Mouse (Mus musculus) lung, postnatal 0 days (tissue): ENCODE data around the gene Soga1. TPM values are rescaled to one million over a fixed set of nuclear protein-coding genes. Genes with fewer than 3 reads are reported as not detected.

Experiments
- ATAC-seq: fragments of 200-750 bp; cut with Nextera tagmentation; 2 replicates; pipeline ENCODE4 v1.8.0; 2017; ENCODE audit warnings: moderate library complexity
- DNase-seq: peaks from one replicate; pipeline ENCODE4 v3.0.0-alpha.2; 2016; ENCODE audit warnings: low spot score
- H3K27ac ChIP-seq: fragments of 300-500 bp; sonication (generic); 2 replicates; pipeline ENCODE4 v1.5.1; 2014; ENCODE audit warnings: antibody characterized with exemption, mild to moderate bottlenecking, low read length, mixed read lengths
- H3K27me3 ChIP-seq: fragments of 300-500 bp; sonication (generic); replicated peaks from 2 replicates; pipeline ENCODE4 v1.6.1; 2014; ENCODE audit warnings: low read length, mixed read lengths; ENCODE audit not compliant: insufficient read depth
- H3K36me3 ChIP-seq: fragments of 300-500 bp; sonication (generic); 2 replicates; pipeline ENCODE4 v1.6.1; 2014; ENCODE audit warnings: low read length, mixed read lengths; ENCODE audit not compliant: insufficient read depth
- H3K4me1 ChIP-seq: fragments of 300-500 bp; sonication (generic); 2 replicates; pipeline ENCODE4 v1.6.1; 2014; ENCODE audit warnings: antibody characterized with exemption, low read depth, low read length, mixed read lengths; ENCODE audit not compliant: insufficient read depth
- H3K4me2 ChIP-seq: fragments of 300-500 bp; sonication (generic); replicated peaks from 2 replicates; pipeline ENCODE4 v1.6.1; 2014; ENCODE audit warnings: low read depth, mild to moderate bottlenecking, low read length, moderate library complexity, mixed read lengths
- H3K4me3 ChIP-seq: fragments of 300-500 bp; sonication (generic); 2 replicates; pipeline ENCODE4 v1.5.1; 2014; ENCODE audit warnings: low read depth, low read length
- H3K9ac ChIP-seq: fragments of 300-500 bp; sonication (generic); replicated peaks from 2 replicates; pipeline ENCODE4 v1.6.1; 2014; ENCODE audit warnings: low read depth, mild to moderate bottlenecking
- H3K9me3 ChIP-seq: fragments of 300-500 bp; sonication (generic); 2 replicates; pipeline ENCODE4 v1.6.1; 2016; ENCODE audit warnings: low read length, mixed read lengths
- CTCF ChIP-seq: IDR thresholded peaks from 2 replicates; pipeline ENCODE4 v1.5.1; 2016; ENCODE audit warnings: antibody characterized with exemption, mild to moderate bottlenecking
- EP300 ChIP-seq: IDR thresholded peaks from 2 replicates; pipeline ENCODE4 v1.6.1; 2016; ENCODE audit warnings: antibody characterized with exemption, mild to moderate bottlenecking, control low read depth
- WGBS: fragments of 180-500 bp; shearing (Covaris S2); extraction: QIAGEN DNeasy Blood & Tissue Kit; methylation state at CpG from one replicate; pipeline ENCODE4 v1.1.7; 2014; 5-methylcytosine and 5-hydroxymethylcytosine counted together
- polyA plus RNA-seq: library from polyadenylated mRNA; unstranded; fragments of >200 nt; fragmentation: Nextera tagmentation; extraction: Ambion mirVana; gene quantifications from 2 replicates; pipeline ENCODE4 v1.2.1, GENCODE M21; 2015

Gene Soga1
- polyA plus RNA-seq, 1 experiment from 2014 or later = 2.5 TPM

DNA sequence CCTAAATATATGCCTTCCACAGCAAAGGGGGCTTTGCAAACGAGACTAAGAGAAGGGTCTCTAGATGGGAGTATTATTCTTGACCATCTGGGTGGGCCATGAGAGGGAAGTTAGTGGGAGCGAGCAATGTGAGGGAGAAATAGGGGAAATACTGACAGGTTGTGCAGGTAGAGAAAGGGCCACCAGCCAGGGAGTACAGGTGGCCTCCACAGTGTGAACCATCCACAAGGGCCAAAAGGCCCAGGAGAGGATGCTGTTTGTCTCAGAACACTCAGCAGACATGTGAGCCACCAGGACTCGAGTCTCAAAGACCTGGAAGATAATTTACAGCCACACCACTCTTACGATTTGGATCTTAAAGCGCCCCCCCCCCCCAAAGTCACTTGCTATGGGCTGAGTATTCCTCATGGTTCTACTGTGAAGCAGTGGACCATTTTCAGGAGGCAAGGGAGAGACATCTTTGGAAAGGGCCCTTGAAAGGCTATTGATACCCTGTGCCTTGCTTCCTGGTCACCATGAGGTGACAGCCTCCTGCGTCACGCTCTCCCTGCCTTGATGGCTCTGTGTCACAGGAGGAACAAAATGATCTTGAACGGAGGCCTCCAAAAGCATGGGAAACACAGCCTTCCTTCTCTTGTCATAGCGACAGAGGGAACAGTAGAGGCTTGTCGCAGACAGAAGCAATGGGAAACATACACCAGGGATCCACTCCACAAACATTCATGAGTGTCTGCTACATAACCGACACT is 18.3 kb downstream of the Soga1 start:
- Histone ChIP-seq H3K9ac (no peak overlapping the region), H3K36me3 (no peaks in the 10 kb centered on the region), H3K4me3 (no peak overlapping the region), H3K27me3 (no peaks in the 10 kb centered on the region), H3K4me1 (peaks cover 32% of the 10 kb centered on the region), H3K9me3 (no peaks in the 10 kb centered on the region), H3K27ac (0 out of 2 replicates have a peak overlapping the region, but pooled peaks have one; percentile 9), H3K4me2 (no peak overlapping the region)
- TF ChIP-seq CTCF = no peak
- no peak for ATAC-seq
- DNase-seq = no peak
- WGBS = 81% methylated on average over 11 of the region's 11 CpGs

DNA sequence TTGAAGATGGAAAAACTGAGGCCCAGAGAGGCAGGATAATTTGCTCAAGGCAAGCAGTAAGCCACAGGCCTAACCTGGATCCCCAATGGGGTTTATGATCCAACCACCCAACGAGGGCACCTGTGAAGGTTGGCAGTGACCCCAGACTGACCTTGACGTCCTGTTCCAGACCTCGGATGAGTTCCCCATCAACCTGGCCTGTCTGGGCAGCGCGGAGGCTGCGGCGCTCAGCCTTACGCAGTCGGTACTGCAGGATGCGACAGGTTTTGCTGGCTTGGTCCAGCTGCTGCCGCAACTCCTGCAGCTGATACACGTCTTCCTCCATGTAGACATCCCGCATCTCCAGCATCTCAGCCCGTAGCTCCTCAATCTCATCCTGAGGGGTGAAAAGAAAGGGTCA is 19.0 kb downstream of the Soga1 start:
- Histone ChIP-seq H3K27me3 (no peaks in the 10 kb centered on the region), H3K4me1 (peaks cover 29% of the 10 kb centered on the region), H3K4me2 (no peak overlapping the region), H3K27ac (no peak overlapping the region), H3K4me3 (no peak overlapping the region), H3K9me3 (no peaks in the 10 kb centered on the region), H3K36me3 (no peaks in the 10 kb centered on the region), H3K9ac (no peak overlapping the region)
- no peak for ATAC-seq
- TF ChIP-seq CTCF (no peak), EP300 (no peak)
- no peak for DNase-seq
- WGBS = 89% methylated on average over 14 of the region's 14 CpGs

GRCm38 (mm10) chr2:157059166-157059565 is 19.9 kb downstream of the Soga1 start:
- Histone ChIP-seq H3K9me3 (no peaks in the 10 kb centered on the region), H3K36me3 (no peaks in the 10 kb centered on the region), H3K4me3 (no peak overlapping the region), H3K4me2 (no peak overlapping the region; the same call in 1 of the 2 replicates), H3K27ac (peak overlapping the region; percentile 43; the same call in 1 of the 2 replicates), H3K27me3 (no peaks in the 10 kb centered on the region), H3K9ac (no peak overlapping the region), H3K4me1 (peaks cover 30% of the 10 kb centered on the region)
- DNase-seq = no peak
- no peak for ATAC-seq
- no peak for TF ChIP-seq CTCF
- WGBS = 66% methylated on average over 8 of the region's 8 CpGs

- Histone ChIP-seq H3K36me3 (no peaks in the 10 kb centered on the region), H3K27ac (peak overlapping the region; percentile 43; the same call in 1 of the 2 replicates), H3K4me3 (no peak overlapping the region), H3K9ac (no peak overlapping the region), H3K4me1 (peaks cover 23% of the 10 kb centered on the region), H3K9me3 (no peaks in the 10 kb centered on the region), H3K4me2 (peak overlapping the region; percentile 36), H3K27me3 (no peaks in the 10 kb centered on the region)
- TF ChIP-seq EP300 (no peak), CTCF (no peak)
- WGBS = 17% methylated on average over 17 of the region's 18 CpGs
- peak; percentile 79 for DNase-seq
- peak; percentile 58 for ATAC-seq
These were observed 20.6 kb downstream of the Soga1 start for GRCm38 (mm10) chr2:157058342-157058998.

- no peaks in the 10 kb centered on the region for H3K27me3 ChIP-seq
- H3K36me3 ChIP-seq = no peaks in the 10 kb centered on the region
- peaks cover 16% of the 10 kb centered on the region for H3K4me1 ChIP-seq
- no peak for ATAC-seq
- DNase-seq = no peak
- TF ChIP-seq EP300 (no peak), CTCF (no peak)
- 90% methylated on average over 4 of the region's 4 CpGs for WGBS
- no peaks in the 10 kb centered on the region for H3K9me3 ChIP-seq
- H3K4me3 ChIP-seq = no peak overlapping the region
- H3K27ac ChIP-seq = no peak overlapping the region
- no peak overlapping the region for H3K4me2 ChIP-seq
- no peak overlapping the region for H3K9ac ChIP-seq
These were observed 21.3 kb downstream of the Soga1 start for GRCm38 (mm10) chr2:157057758-157058157.

DNA sequence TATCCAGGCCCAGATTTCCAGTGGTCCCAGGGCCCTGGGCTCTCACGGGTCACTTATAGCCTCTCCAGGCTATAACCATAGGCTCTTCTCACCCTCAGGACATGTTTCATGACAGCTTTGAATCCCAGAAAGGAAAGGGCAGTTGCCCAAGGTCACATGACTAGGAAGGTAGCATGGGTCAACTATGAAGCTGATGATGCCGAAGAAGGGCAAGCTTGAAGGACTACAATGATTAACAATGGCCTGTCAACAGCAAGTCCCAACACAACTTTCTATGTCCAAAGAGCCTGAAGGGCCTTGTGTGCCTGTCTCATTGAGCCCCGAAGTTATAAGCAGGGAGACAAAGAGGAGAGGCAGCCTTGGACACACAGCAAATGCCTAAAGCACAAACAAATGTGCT is 21.9 kb downstream of the Soga1 start:
- Histone ChIP-seq H3K27me3 (no peaks in the 10 kb centered on the region), H3K9me3 (no peaks in the 10 kb centered on the region), H3K4me1 (peaks cover 11% of the 10 kb centered on the region), H3K4me2 (no peak overlapping the region), H3K4me3 (no peak overlapping the region), H3K9ac (no peak overlapping the region), H3K27ac (no peak overlapping the region), H3K36me3 (no peaks in the 10 kb centered on the region)
- WGBS = 89% methylated on average over 3 of the region's 3 CpGs
- ATAC-seq = no peak
- TF ChIP-seq EP300 = no peak
- TF ChIP-seq CTCF = no peak
- no peak for DNase-seq
